8 mouse cellular contexts compared by ENCODE assay signal in genomic region chr19:42190494-42190893, GRCm38 (mm10). TPM values are rescaled to one million over a fixed set of nuclear protein-coding genes. Genes with fewer than 3 reads are reported as not detected.
A peak's percentile ranks its signal among the peaks of the same experiment; 100 is the strongest.
DNase-seq lines count a peak whose midpoint lies in the region; ATAC-seq and TF ChIP-seq lines count a peak whose summit lies in the region.

No protein-coding gene starts in this region.

- peak; percentile 87 for TF ChIP-seq CTCF in hindbrain, postnatal 0 days (IDR thresholded peaks at IDR 0.05; ENCODE audit: low read depth)

- no peak overlapping the region for H3K9ac ChIP-seq in forebrain, embryonic 13.5 days
- no peak overlapping the region for H3K9ac ChIP-seq in hindbrain, postnatal 0 days (replicated peaks; ENCODE audit: low read length)
- no peak overlapping the region for H3K9ac ChIP-seq in lung, embryonic 16.5 days (ENCODE audit: low read length)

- DNase-seq in adrenal gland, adult (ENCODE audit: inconsistent age in 2 of 2, low spot score in 1 of 2) = peak; percentile 43 to 85
- DNase-seq in adrenal gland, adult 8-10 months = no peak
- peak; percentile 44 for DNase-seq in A20 (ENCODE audit: low read depth, low spot score)
- peak; percentile 30 for DNase-seq in c-Kit-negative CD71-positive TER-119-positive erythroid progenitor cells, embryonic 14.5 days (ENCODE audit: low read depth, low spot score)
- DNase-seq in hindbrain, postnatal 0 days (ENCODE audit: low spot score) = peak; percentile 73
- peak; percentile 61 for DNase-seq in retina, postnatal 7 days (ENCODE audit: low read depth, low spot score)

- peak; percentile 75 for ATAC-seq in forebrain, embryonic 13.5 days
- ATAC-seq in hindbrain, postnatal 0 days = peak; percentile 66
- ATAC-seq in lung, embryonic 16.5 days (ENCODE audit: low read depth) = peak; percentile 44; the same call in 1 of the 2 replicates

- H3K4me2 ChIP-seq in forebrain, embryonic 13.5 days = no peak overlapping the region
- H3K4me2 ChIP-seq in hindbrain, postnatal 0 days (ENCODE audit: low read depth, low read length) = no peak overlapping the region
- H3K4me2 ChIP-seq in lung, embryonic 16.5 days (ENCODE audit: low read depth, low read length) = no peak overlapping the region

- H3K4me1 ChIP-seq in forebrain, embryonic 13.5 days = no peaks in the 10 kb centered on the region
- no peaks in the 10 kb centered on the region for H3K4me1 ChIP-seq in hindbrain, postnatal 0 days (ENCODE audit: insufficient read depth, low read length)
- peaks cover 4% of the 10 kb centered on the region; the same call in 1 of the 2 replicates for H3K4me1 ChIP-seq in lung, embryonic 16.5 days (replicated peaks; ENCODE audit: control insufficient read depth, insufficient read depth, low read length)

- no peak overlapping the region for H3K4me3 ChIP-seq in forebrain, embryonic 13.5 days
- H3K4me3 ChIP-seq in hindbrain, postnatal 0 days (ENCODE audit: low read length) = no peak overlapping the region
- no peak overlapping the region for H3K4me3 ChIP-seq in lung, embryonic 16.5 days (ENCODE audit: low read length)

- H3K27ac ChIP-seq in forebrain, embryonic 13.5 days = no peak overlapping the region
- H3K27ac ChIP-seq in hindbrain, postnatal 0 days = no peak overlapping the region
- H3K27ac ChIP-seq in lung, embryonic 16.5 days (ENCODE audit: low read length) = no peak overlapping the region

- H3K27me3 ChIP-seq in forebrain, embryonic 13.5 days = no peaks in the 10 kb centered on the region
- H3K27me3 ChIP-seq in hindbrain, postnatal 0 days (ENCODE audit: insufficient read depth, low read length) = no peaks in the 10 kb centered on the region
- H3K27me3 ChIP-seq in lung, embryonic 16.5 days (ENCODE audit: control insufficient read depth, insufficient read depth, low read depth, low read length) = no peaks in the 10 kb centered on the region

- H3K9me3 ChIP-seq in forebrain, embryonic 13.5 days (replicated peaks) = no peaks in the 10 kb centered on the region
- H3K9me3 ChIP-seq in hindbrain, postnatal 0 days (ENCODE audit: low read length) = no peaks in the 10 kb centered on the region
- H3K9me3 ChIP-seq in lung, embryonic 16.5 days (ENCODE audit: control insufficient read depth, low read length) = no peaks in the 10 kb centered on the region

- peaks cover 64% of the 10 kb centered on the region for H3K36me3 ChIP-seq in forebrain, embryonic 13.5 days (ENCODE audit: poor library complexity, severe bottlenecking)
- H3K36me3 ChIP-seq in hindbrain, postnatal 0 days (ENCODE audit: insufficient read depth, low read length) = peaks cover 23% of the 10 kb centered on the region
- peaks cover 20% of the 10 kb centered on the region for H3K36me3 ChIP-seq in lung, embryonic 16.5 days (ENCODE audit: control insufficient read depth, insufficient read depth, low read length)

- WGBS in forebrain, embryonic 13.5 days = 16% methylated on average over 5 of the region's 5 CpGs
- WGBS in hindbrain, postnatal 0 days = 23% methylated on average over 5 of the region's 5 CpGs
- WGBS in lung, embryonic 16.5 days = 16% methylated on average over 5 of the region's 5 CpGs

RNA-seq across cellular contexts. Expression of gene Sfrp5, which starts 11.6 kb away (rescaled TPM):
- total RNA-seq in adrenal gland, adult 8-10 months (2022) = 10 to 100 TPM in 2 of 4 experiments, 1 to 10 TPM in 2; 3.4 to 25.0 (median 13.1) TPM
- polyA plus RNA-seq in forebrain, embryonic 13.5 days (2015; fragmentation: Nextera tagmentation; extraction: Ambion mirVana) = 0.21 TPM in 1 of 2 replicates, not detected in the other
- 1.2 and 1.8 TPM in 2 replicates for total RNA-seq in hindbrain, postnatal 0 days (2014; rRNA removed)
- polyA plus RNA-seq in hindbrain, postnatal 0 days (2015; fragmentation: Nextera tagmentation; extraction: Ambion mirVana) = 1.6 and 2.0 TPM in 2 replicates
- 0.35 and 0.60 TPM in 2 replicates for polyA plus RNA-seq in lung, embryonic 16.5 days (2015; fragmentation: Nextera tagmentation; extraction: Ambion mirVana)

RNA-seq across cellular contexts. Expression of gene Zfyve27, which starts 26.7 kb away (rescaled TPM):
- 10 to 100 TPM; 53.2 to 70.1 (median 61.8) TPM for total RNA-seq in adrenal gland, adult 8-10 months (2022)
- 43.5 and 45.6 TPM in 2 replicates for polyA plus RNA-seq in forebrain, embryonic 13.5 days (2015; fragmentation: Nextera tagmentation; extraction: Ambion mirVana)
- 90.9 and 95.0 TPM in 2 replicates for total RNA-seq in hindbrain, postnatal 0 days (2014; rRNA removed)
- 45.1 and 48.9 TPM in 2 replicates for polyA plus RNA-seq in hindbrain, postnatal 0 days (2015; fragmentation: Nextera tagmentation; extraction: Ambion mirVana)
- polyA plus RNA-seq in lung, embryonic 16.5 days (2015; fragmentation: Nextera tagmentation; extraction: Ambion mirVana) = 26.3 and 26.4 TPM in 2 replicates

RNA-seq across cellular contexts. Expression of gene Marveld1, which starts 43.3 kb away (rescaled TPM):
- 10 to 100 TPM; 35.2 to 56.5 (median 47.4) TPM for total RNA-seq in adrenal gland, adult 8-10 months (2022)
- 1.7 and 2.0 TPM in 2 replicates for polyA plus RNA-seq in forebrain, embryonic 13.5 days (2015; fragmentation: Nextera tagmentation; extraction: Ambion mirVana)
- total RNA-seq in hindbrain, postnatal 0 days (2014; rRNA removed) = 14.0 and 16.5 TPM in 2 replicates
- 2.8 and 3.2 TPM in 2 replicates for polyA plus RNA-seq in hindbrain, postnatal 0 days (2015; fragmentation: Nextera tagmentation; extraction: Ambion mirVana)
- polyA plus RNA-seq in lung, embryonic 16.5 days (2015; fragmentation: Nextera tagmentation; extraction: Ambion mirVana) = 8.9 and 9.8 TPM in 2 replicates

RNA-seq across cellular contexts. Expression of gene Golga7b, which starts 56.9 kb away (rescaled TPM):
- total RNA-seq in adrenal gland, adult 8-10 months (2022) = 1 to 10 TPM; 1.2 to 2.1 (median 1.6) TPM
- 12.9 and 14.9 TPM in 2 replicates for polyA plus RNA-seq in forebrain, embryonic 13.5 days (2015; fragmentation: Nextera tagmentation; extraction: Ambion mirVana)
- total RNA-seq in hindbrain, postnatal 0 days (2014; rRNA removed) = 80.0 and 84.8 TPM in 2 replicates
- 58.7 and 62.4 TPM in 2 replicates for polyA plus RNA-seq in hindbrain, postnatal 0 days (2015; fragmentation: Nextera tagmentation; extraction: Ambion mirVana)
- polyA plus RNA-seq in lung, embryonic 16.5 days (2015; fragmentation: Nextera tagmentation; extraction: Ambion mirVana) = 0.11 and 0.40 TPM in 2 replicates
